Mouse (Mus musculus): ENCODE results near the gene Cx3cr1.

DNA sequence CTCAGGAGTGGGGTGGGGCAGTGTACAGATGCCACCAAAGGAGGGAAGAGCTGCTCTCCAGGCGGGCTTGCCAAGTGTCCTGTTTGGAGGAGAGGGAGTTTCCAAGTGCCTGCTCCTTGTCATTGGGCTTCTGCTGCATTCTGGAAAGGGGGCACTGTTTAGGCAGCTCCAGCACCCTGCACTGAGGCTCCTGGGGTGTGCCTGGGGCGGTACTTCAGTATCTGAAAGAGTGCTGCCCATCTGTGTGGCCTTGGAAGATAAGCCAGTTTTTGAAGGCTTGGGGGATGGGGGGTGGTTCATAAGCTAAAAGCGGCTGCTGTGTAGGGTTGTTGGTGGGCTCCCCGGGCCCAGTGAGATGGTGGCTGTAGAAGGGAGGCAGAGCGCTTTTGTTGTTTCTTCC, 45.9 kb upstream of the Cx3cr1 start:
- TF ChIP-seq EP300 (optimal IDR thresholded peaks at IDR 0.05) (no peak), CTCF (IDR thresholded peaks at IDR 0.05; ENCODE audit: low read depth) (no peak)
